10 mouse cellular contexts compared by ENCODE assay signal in the genomic region with DNA sequence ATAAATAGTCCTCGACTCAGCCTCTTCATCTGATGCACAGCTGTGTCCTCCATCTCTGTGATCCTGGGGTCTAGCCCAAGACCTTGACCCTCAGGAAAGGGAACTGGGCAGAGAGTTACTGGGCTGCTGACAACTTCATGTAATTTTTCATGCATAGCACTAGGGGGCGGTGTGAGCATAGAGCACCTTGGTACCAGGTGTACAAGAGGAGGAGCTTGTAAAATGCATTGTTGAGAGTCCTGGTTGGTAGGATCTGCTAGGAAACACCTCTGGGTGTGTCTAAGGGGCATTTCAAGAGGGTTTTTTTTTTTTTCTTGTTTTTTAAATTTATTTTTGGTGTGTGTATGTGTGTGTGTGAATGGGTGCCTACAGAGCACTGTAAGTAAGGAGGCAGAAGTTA.
A peak's percentile ranks its signal among the peaks of the same experiment; 100 is the strongest.
DNase-seq lines count a peak whose midpoint lies in the region; ATAC-seq and TF ChIP-seq lines count a peak whose summit lies in the region.
"Had no signal": no experiment of that assay in that cellular context is flagged by ENCODE, and none has a peak within 500 bp of the region (broad histone marks: within the 10 kb centered on the region; RNA-seq: fewer than 3 reads in every experiment).

No protein-coding gene starts in this region.

- H3K9me3 ChIP-seq in hindbrain, postnatal 0 days (ENCODE audit: low read length): no peaks in the 10 kb centered on the region
- no peaks in the 10 kb centered on the region for H3K9me3 ChIP-seq in forebrain, embryonic 12.5 days
- H3K9me3 ChIP-seq: heart, embryonic 13.5 days; megakaryocyte, embryonic 14.5 days had no signal

- no peak overlapping the region for H3K4me2 ChIP-seq in hindbrain, postnatal 0 days (ENCODE audit: low read depth, low read length)
- no peak overlapping the region for H3K4me2 ChIP-seq in forebrain, embryonic 12.5 days
- H3K4me2 ChIP-seq: heart, embryonic 13.5 days had no signal

- no peaks in the 10 kb centered on the region for H3K4me1 ChIP-seq in hindbrain, postnatal 0 days (ENCODE audit: insufficient read depth, low read length)
- no peaks in the 10 kb centered on the region for H3K4me1 ChIP-seq in forebrain, embryonic 12.5 days
- H3K4me1 ChIP-seq: heart, embryonic 13.5 days had no signal

- no peak overlapping the region for H3K9ac ChIP-seq in hindbrain, postnatal 0 days (replicated peaks; ENCODE audit: low read length)
- H3K9ac ChIP-seq in forebrain, embryonic 12.5 days: no peak overlapping the region
- H3K9ac ChIP-seq: heart, embryonic 13.5 days had no signal

- 6% methylated on average over 2 of the region's 2 CpGs for WGBS in hindbrain, postnatal 0 days
- WGBS in forebrain, embryonic 12.5 days: 13% methylated on average over 2 of the region's 2 CpGs

- no peak overlapping the region for H3K27ac ChIP-seq in hindbrain, postnatal 0 days
- H3K27ac ChIP-seq in forebrain, embryonic 12.5 days: no peak overlapping the region
- H3K27ac ChIP-seq: heart, embryonic 13.5 days had no signal

- H3K27me3 ChIP-seq in hindbrain, postnatal 0 days (ENCODE audit: insufficient read depth, low read length): no peaks in the 10 kb centered on the region
- 0 out of 2 replicates have a peak, but pooled peaks cover 3% of the 10 kb centered on the region for H3K27me3 ChIP-seq in forebrain, embryonic 12.5 days

- peak; percentile 36; the same call in 1 of the 2 replicates for ATAC-seq in cerebellum, adult (ENCODE audit: insufficient number of reproducible peaks, low FRiP score, low TSS enrichment)
- ATAC-seq in hindbrain, postnatal 0 days: peak; percentile 61
- no peak for ATAC-seq in forebrain, embryonic 12.5 days (ENCODE audit: low FRiP score)

- H3K36me3 ChIP-seq in hindbrain, postnatal 0 days (ENCODE audit: insufficient read depth, low read length): no peaks in the 10 kb centered on the region
- H3K36me3 ChIP-seq in forebrain, embryonic 12.5 days (replicated peaks): no peaks in the 10 kb centered on the region
- H3K36me3 ChIP-seq: heart, embryonic 13.5 days had no signal

- intact Hi-C loops in left cerebral cortex, postnatal 25 days (cut with DNase I): loop anchor here (1.0 to 2.0 kb wide), 2 partner anchors 81 to 111 kb away; no protein-coding TSS in a partner anchor
- intact Hi-C loops in left cerebral cortex, postnatal 10 days (cut with DNase I): loop anchor here (2.0 kb wide), 1 partner anchor 77 kb away; no protein-coding TSS in a partner anchor

- H3K4me3 ChIP-seq in hindbrain, postnatal 0 days (ENCODE audit: low read length): no peak overlapping the region
- no peak overlapping the region for H3K4me3 ChIP-seq in forebrain, embryonic 12.5 days (replicated peaks)
- H3K4me3 ChIP-seq: heart, embryonic 13.5 days; megakaryocyte, embryonic 14.5 days had no signal

- no peak for DNase-seq in cerebellum, adult 11-12 months
- peak; percentile 27 to 54 for DNase-seq in left cerebral cortex, postnatal 25 days (ENCODE audit: low spot score in 2 of 2)
- DNase-seq in left cerebral cortex, postnatal 10 days (ENCODE audit: extremely low spot score in 1 of 2, low spot score in 2 of 2): no peak
- DNase-seq in adrenal gland, postnatal 25 days: peak; percentile 18
- DNase-seq in hindbrain, postnatal 0 days (ENCODE audit: low spot score): peak; percentile 68
- DNase-seq in telencephalon, adult 2 months (ENCODE audit: low read depth, low spot score): peak; percentile 46

- TF ChIP-seq CTCF in hindbrain, postnatal 0 days (IDR thresholded peaks at IDR 0.05; ENCODE audit: low read depth): peak; percentile 73

Comparison
In these comparisons a context has a peak if more than half of its experiments do, and no peak if none do; other contexts are left out.
1. DNase-seq: peak in left cerebral cortex, postnatal 25 days (2 of 2), adrenal gland, postnatal 25 days (single experiment), hindbrain, postnatal 0 days (single experiment) and telencephalon, adult 2 months (single experiment); none in cerebellum, adult 11-12 months (single experiment) and left cerebral cortex, postnatal 10 days (0 of 2).